Mouse (Mus musculus) kidney, embryonic 16.5 days (tissue): ENCODE data around the gene Edem1. TPM values are rescaled to one million over a fixed set of nuclear protein-coding genes. Genes with fewer than 3 reads are reported as not detected.

Experiments used
- ATAC-seq: fragments of 200-750 bp; cut with Nextera tagmentation; 2 replicates; pipeline ENCODE4 v1.8.0; 2017; ENCODE audit warnings: moderate TSS enrichment; ENCODE audit not compliant: low FRiP score, low TSS enrichment
- H3K27ac ChIP-seq: fragments of 300-500 bp; sonication (generic); 2 replicates; pipeline ENCODE4 v1.5.1; 2014; ENCODE audit warnings: low read length
- H3K27me3 ChIP-seq: fragments of 300-500 bp; sonication (generic); 2 replicates; pipeline ENCODE4 v1.6.1; 2014; ENCODE audit warnings: low read length, control low read depth, mixed read lengths; ENCODE audit not compliant: insufficient read depth
- H3K36me3 ChIP-seq: fragments of 300-500 bp; sonication (generic); 2 replicates; pipeline ENCODE4 v1.6.1; 2014; ENCODE audit warnings: low read length, control low read depth, mixed read lengths; ENCODE audit not compliant: insufficient read depth
- H3K4me1 ChIP-seq: fragments of 300-500 bp; sonication (generic); 2 replicates; pipeline ENCODE4 v1.6.1; 2014; ENCODE audit warnings: low read length, control low read depth, mixed read lengths; ENCODE audit not compliant: insufficient read depth
- H3K4me2 ChIP-seq: fragments of 300-500 bp; sonication (generic); replicated peaks from 2 replicates; pipeline ENCODE4 v1.6.1; 2014; ENCODE audit warnings: low read depth, low read length
- H3K4me3 ChIP-seq: fragments of 300-500 bp; sonication (generic); 2 replicates; pipeline ENCODE4 v1.5.1; 2014; ENCODE audit warnings: mild to moderate bottlenecking, low read length
- H3K9ac ChIP-seq: fragments of 300-500 bp; sonication (generic); replicated peaks from 2 replicates; pipeline ENCODE4 v1.6.1; 2014; ENCODE audit warnings: low read length
- H3K9me3 ChIP-seq: fragments of 300-500 bp; sonication (generic); 2 replicates; pipeline ENCODE4 v1.6.1; 2016; ENCODE audit warnings: low read length, control low read depth
- WGBS: fragments of 180-500 bp; shearing (Covaris S2); extraction: QIAGEN DNeasy Blood & Tissue Kit; methylation state at CpG from one replicate; pipeline ENCODE4 v1.1.7; 2014; 5-methylcytosine and 5-hydroxymethylcytosine counted together
- polyA plus RNA-seq: library from polyadenylated mRNA; unstranded; fragments of >200 nt; fragmentation: Nextera tagmentation; extraction: Ambion mirVana; gene quantifications from 2 replicates; pipeline ENCODE4 v1.2.1, GENCODE M21; 2015

Gene Edem1
- polyA plus RNA-seq, 1 experiment from 2014 or later: 18.8 TPM

GRCm38 (mm10) chr6:108906539-108906938 lies 78.1 kb downstream of the Edem1 start:
- no peak for ATAC-seq
- Histone ChIP-seq H3K36me3 (no peaks in the 10 kb centered on the region), H3K4me1 (no peaks in the 10 kb centered on the region), H3K4me2 (no peak overlapping the region), H3K4me3 (no peak overlapping the region), H3K27me3 (no peaks in the 10 kb centered on the region), H3K27ac (no peak overlapping the region), H3K9me3 (no peaks in the 10 kb centered on the region), H3K9ac (no peak overlapping the region)
- 6% methylated on average over 1 of the region's 1 CpGs for WGBS

Other genes starting within 250 kb of the Edem1 start
- 16.8 and 18.5 TPM in 2 replicates for gene Bhlhe40, start 168.0 kb upstream of the Edem1 start, polyA plus RNA-seq
- 79.1 and 81.9 TPM in 2 replicates for gene Arl8b, start 45.5 kb upstream of the Edem1 start, polyA plus RNA-seq